Mouse (Mus musculus) CH12.LX (cell line): ENCODE data around the gene Ssty2. TPM values are rescaled to one million over a fixed set of nuclear protein-coding genes. Genes with fewer than 3 reads are reported as not detected.
"Not testable (repeated sequence)": the region's sequence is repeated elsewhere in the genome, so short reads cannot be mapped to it uniquely, and the experiment has no call there.

Experiments used
- DNase-seq: peaks from one replicate; pipeline ENCODE4 v3.0.0-alpha.2; 2013; ENCODE audit errors: extremely low read depth
- H3K27ac ChIP-seq: 2 replicates; pipeline ENCODE4 v1.5.1; 2012; ENCODE audit warnings: low read depth, mild to moderate bottlenecking, control low read depth, moderate library complexity; ENCODE audit not compliant: insufficient read depth
- H3K27me3 ChIP-seq: replicated peaks from 2 replicates; pipeline ENCODE3; 2012; ENCODE audit warnings: inconsistent platforms
- H3K36me3 ChIP-seq, 2 experiments: replicated peaks in 1 of 2; 2 replicates each; pipeline versions ENCODE3 to v1.6.1; 2012; ENCODE audit warnings: inconsistent platforms in 1 of 2, low read length in 1 of 2, mild to moderate bottlenecking in 1 of 2, mixed read lengths in 1 of 2, moderate library complexity in 1 of 2; ENCODE audit not compliant: control insufficient read depth in 1 of 2, insufficient read depth in 1 of 2
- H3K4me1 ChIP-seq, 2 experiments: 2 replicates each; pipeline ENCODE4 v1.6.1; 2012; ENCODE audit warnings: inconsistent platforms in 1 of 2, moderate library complexity in 1 of 2; ENCODE audit not compliant: insufficient read depth in 2 of 2, control insufficient read depth in 1 of 2
- H3K4me2 ChIP-seq: 2 replicates; pipeline ENCODE4 v1.6.1; 2012; ENCODE audit warnings: low read depth, mild to moderate bottlenecking, control low read depth; ENCODE audit not compliant: poor library complexity, insufficient read depth, severe bottlenecking
- H3K4me3 ChIP-seq, 3 experiments: fragments of 150-350 bp in 1 of 3; sonication (generic) in 1 of 3; replicated peaks in 1 of 3; 2 replicates each; pipeline versions ENCODE3 to v1.5.1; 2011 to 2012; ENCODE audit warnings: low read depth in 2 of 3, low read length in 2 of 3, mild to moderate bottlenecking in 2 of 3, moderate library complexity in 2 of 3, control low read depth in 1 of 3, improper control_type of control experiment in 1 of 3, inconsistent platforms in 1 of 3, mixed read lengths in 1 of 3; ENCODE audit not compliant: poor library complexity in 1 of 3
- H3K79me2 ChIP-seq: replicated peaks from 2 replicates; pipeline ENCODE4 v1.6.1; 2012; ENCODE audit warnings: mild to moderate bottlenecking, moderate library complexity; ENCODE audit not compliant: control insufficient read depth, poor library complexity, insufficient read depth, severe bottlenecking; ENCODE audit errors: extremely low read depth
- H3K9ac ChIP-seq: 2 replicates; pipeline ENCODE4 v1.6.1; 2012; ENCODE audit warnings: low read depth, mild to moderate bottlenecking, control low read depth, moderate library complexity; ENCODE audit not compliant: insufficient read depth
- H3K9me3 ChIP-seq: replicated peaks from 2 replicates; pipeline ENCODE3; 2012; ENCODE audit warnings: low read length, inconsistent platforms, mixed read lengths
- dilution Hi-C: fragments of 300-500 bp; cut with MboI; formaldehyde crosslinking; loops from 2 replicates; pipeline ENCODE4 v1.14.3; 2020; ENCODE audit warnings: low sequenced_read_pairs; ENCODE audit not compliant: extremely low pct_unique_long_range_greater_than_20kb, extremely low pct_ligation_motif_present
- in situ Hi-C: fragments of 300-500 bp; cut with MboI; formaldehyde crosslinking; loops from 3 replicates; pipeline ENCODE4 v1.14.3; 2019; ENCODE audit warnings: low sequenced_read_pairs, low pct_ligation_motif_present, low pct_unique_long_range_greater_than_20kb, mixed read lengths
- polyA plus RNA-seq: library from polyadenylated mRNA; unstranded; fragments of >175 nt; gene quantifications from 2 replicates; pipeline ENCODE4 v1.2.1, GENCODE M21; 2012; ENCODE audit warnings: low read depth; ENCODE audit not compliant: insufficient read length
- total RNA-seq, 2 experiments: library from RNA; depleted of rRNA; stranded (reverse); fragments of 300-350 nt in 1 of 2; fragments of >200 nt in 1 of 2; gene quantifications; 2 replicates each; pipeline ENCODE4 v1.2.3; 2012 to 2014

The Ssty2 gene
- total RNA-seq (2012; rRNA removed) (not detected in 2 replicates), total RNA-seq (2014; rRNA removed) (not detected in 2 replicates), polyA plus RNA-seq (not detected in 2 replicates)

DNA sequence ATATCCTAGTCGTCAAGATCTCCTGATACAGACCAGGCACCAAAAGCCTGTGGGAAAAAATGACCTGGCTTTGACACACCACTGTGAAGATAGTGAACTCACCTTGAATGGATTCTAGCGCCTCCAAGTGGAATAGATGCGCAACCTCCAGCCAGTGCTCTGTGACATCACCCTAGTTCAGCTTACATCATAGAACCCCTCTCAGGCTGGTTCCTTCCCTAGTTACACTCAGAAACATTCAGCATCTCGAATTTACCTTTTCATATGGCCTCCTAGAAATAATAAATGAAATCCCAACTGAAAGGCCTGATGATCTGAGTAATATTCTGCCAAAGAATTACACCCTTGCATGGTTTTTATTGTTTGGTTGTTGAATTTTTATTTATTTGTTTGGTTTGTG is at the start of gene Ssty2:
TSS of gene Ssty2 (minus strand) at position 101 of the 400 bp plus-strand sequence.
- H3K4me2 ChIP-seq, in situ Hi-C loops, H3K27me3 ChIP-seq, H3K36me3 ChIP-seq, dilution Hi-C loops, H3K4me1 ChIP-seq, H3K4me3 ChIP-seq, H3K27ac ChIP-seq, H3K79me2 ChIP-seq, H3K9me3 ChIP-seq, H3K9ac ChIP-seq, DNase-seq: not testable (repeated sequence)
